Mouse (Mus musculus): Measurements from ENCODE around the gene Cdk20. TPM values are rescaled to one million over a fixed set of nuclear protein-coding genes. Genes with fewer than 3 reads are reported as not detected.
"Not testable (repeated sequence)": the region's sequence is repeated elsewhere in the genome, so short reads cannot be mapped to it uniquely, and the experiment has no call there.

Cdk20 gene
- total RNA-seq, 2 experiments from 2014 or later = 1.5 to 3.3 TPM

DNA sequence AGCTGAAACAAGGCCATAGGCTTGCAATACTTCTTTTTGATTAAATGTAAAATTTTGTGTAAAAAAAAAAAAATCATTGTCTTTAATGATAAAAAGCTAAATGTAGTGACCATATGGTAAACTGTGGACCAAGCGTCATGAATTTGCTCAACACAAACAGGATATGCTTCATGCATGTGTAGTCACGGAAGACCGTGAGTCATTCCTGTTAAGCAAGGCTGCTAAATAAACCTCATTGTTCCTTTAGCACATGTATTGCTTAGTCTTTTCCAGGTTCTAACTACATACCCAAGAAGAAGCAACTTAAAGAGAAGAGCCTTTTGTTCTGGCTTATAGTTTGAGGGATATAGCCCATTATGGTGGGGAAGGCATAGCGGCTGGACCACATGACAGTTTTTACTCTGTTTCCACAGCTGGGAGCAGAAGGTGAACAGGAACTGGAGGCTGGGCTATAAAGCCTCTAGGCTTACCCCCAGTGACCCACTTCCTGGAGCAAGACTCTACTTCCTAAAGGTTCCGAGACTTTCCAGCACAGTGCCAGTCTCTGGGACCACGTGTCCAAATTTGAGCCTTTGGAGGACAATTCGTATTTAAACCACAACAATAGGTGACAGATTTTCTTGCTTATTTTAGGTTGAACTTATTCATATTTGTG is 10.0 kb upstream of the Cdk20 start:
- peak; percentile 98 for ATAC-seq (replicated peaks; ENCODE audit: poor library complexity, severe bottlenecking)

GRCm38 (mm10) chr13:64422607-64422957 is 9.5 kb upstream of the Cdk20 start:
- ATAC-seq (replicated peaks; ENCODE audit: poor library complexity, severe bottlenecking) = no peak

DNA sequence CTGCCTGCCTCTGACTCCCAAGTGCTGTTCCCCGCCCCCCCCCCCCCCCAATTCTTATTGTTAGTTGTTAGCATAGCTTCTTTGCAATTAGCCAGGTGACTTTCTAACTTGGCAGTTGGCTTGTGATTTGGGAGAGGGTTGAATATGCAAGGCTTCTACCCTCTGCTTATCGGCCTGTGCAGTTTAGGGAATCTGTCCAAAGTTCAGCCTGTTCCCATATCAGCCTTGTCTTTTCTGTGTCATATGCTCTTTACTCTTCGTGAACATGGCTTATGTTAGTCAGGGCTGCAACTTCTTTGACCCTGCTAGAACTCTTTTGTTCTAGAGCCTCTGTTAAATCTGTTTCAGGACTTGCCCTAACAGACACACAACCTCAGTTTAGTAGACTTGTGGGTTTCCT is 7.8 kb upstream of the Cdk20 start:
- ATAC-seq (replicated peaks; ENCODE audit: poor library complexity, severe bottlenecking) = no peak

DNA sequence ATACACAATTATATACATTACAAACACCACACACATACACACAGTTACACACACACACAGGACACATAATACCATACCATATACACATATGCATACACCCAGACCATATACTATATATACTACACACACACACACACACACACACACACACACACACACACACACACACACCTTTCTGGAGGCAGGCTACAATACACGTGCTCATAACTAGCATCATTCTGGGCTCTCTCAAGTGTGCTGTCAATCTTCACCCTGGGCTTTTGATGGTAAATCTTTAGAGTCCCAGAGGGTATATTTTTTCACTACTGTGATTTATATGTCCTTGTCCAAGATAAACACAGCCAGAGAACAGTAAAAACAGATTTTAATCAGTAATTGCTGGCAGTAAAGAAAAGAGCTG is 6.8 kb upstream of the Cdk20 start:
- ATAC-seq (replicated peaks; ENCODE audit: poor library complexity, severe bottlenecking) = no peak

DNA sequence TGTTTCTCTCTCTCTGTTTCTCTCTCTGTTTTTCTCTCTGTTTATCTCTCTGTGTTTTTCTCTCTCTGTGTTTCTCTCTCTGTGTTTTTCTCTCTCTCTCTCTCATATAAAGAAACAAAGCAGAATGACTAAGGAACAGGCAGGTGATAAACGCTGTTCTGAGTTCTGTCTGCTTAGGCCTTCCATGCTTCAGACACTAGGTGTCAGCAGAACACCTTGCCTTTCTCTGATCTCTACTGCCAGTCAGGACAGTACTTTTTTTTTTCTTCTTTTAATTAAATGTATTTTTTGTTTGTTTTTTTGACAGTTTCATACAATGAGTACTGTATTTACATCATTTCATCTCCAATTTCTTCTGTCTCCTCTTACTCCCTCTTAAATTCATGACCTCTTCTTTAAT is 2.8 kb upstream of the Cdk20 start:
- no peak for ATAC-seq (replicated peaks; ENCODE audit: poor library complexity, severe bottlenecking)

DNA sequence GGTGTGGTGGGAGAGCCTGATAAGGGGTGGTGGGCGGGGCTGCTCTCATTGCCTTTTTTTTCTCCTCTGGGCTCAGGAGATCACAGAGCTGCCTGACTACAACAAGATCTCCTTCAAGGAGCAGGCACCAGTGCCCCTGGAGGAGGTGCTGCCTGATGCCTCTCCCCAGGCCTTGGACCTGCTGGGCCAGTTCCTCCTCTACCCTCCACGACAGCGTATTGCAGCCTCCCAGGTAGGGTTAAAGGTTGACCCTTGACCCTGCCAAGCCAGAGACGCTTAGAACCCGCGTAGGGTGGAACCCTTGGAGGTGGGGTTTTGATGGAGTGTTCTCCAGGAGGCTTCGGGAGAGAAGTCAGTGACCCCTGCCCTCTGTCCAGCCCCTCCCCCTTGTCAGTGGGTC is 5.7 kb downstream of the Cdk20 start:
- no peak for ATAC-seq (replicated peaks; ENCODE audit: poor library complexity, severe bottlenecking)

GRCm38 (mm10) chr13:64438863-64439452 is 6.8 kb downstream of the Cdk20 start:
- peak; percentile 95 for ATAC-seq (replicated peaks; ENCODE audit: poor library complexity, severe bottlenecking)

DNA sequence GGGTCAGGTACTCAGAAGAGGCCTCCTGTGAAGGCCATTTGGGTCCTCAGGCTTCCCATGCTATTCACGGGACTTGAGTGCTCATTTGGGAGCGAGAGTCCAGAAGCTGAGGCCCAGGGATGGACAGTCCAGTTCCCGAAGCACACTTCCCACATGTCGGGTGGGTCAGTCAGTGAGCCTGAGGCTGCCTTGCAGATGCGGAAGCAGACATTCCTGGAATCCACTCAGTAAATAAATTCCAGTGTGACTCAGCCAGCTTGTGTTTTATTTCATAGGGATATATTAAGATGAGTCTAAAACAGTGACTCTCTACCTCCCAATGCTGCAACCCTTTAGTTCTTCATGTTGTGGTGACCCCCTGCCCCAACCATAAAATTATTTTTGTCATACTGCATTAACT is 7.4 kb downstream of the Cdk20 start:
- no peak for ATAC-seq (replicated peaks; ENCODE audit: poor library complexity, severe bottlenecking)

GRCm38 (mm10) chr13:64440592-64440991 is 8.5 kb downstream of the Cdk20 start:
- ATAC-seq (replicated peaks; ENCODE audit: poor library complexity, severe bottlenecking) = no peak

DNA sequence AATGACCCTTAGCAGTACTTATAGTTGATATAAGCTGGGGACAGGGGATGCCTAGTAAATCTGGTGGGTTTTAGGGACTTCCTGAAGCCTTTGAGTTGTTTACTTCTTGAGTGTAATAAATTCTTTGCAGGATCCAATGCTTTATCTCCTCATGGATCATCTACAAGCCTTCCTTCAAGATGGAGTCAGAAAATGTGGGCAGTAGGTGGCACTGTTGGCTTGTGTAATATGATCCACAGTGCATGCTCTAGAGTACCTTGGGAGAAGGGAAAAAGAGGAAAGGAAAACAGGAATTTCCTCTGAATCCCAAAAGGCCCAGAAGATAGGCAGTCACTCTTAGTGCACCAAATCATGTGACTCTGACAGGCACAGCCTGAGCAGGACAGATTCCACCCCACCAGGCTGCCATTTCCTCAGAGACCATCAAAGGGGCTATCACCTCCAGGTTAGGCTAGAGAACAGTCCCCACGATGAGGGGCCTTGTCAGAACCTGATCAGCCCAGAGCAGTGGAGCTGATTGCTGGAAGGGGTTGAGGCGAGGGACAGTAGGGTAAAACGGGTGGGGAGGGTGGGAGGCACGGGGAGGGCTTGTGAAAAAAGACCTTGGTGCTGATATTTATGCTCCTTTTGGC is 11.3 kb downstream of the Cdk20 start:
- 0 out of 2 replicates have a peak, but pooled peaks have one; percentile 34 for ATAC-seq (replicated peaks; ENCODE audit: poor library complexity, severe bottlenecking)

DNA sequence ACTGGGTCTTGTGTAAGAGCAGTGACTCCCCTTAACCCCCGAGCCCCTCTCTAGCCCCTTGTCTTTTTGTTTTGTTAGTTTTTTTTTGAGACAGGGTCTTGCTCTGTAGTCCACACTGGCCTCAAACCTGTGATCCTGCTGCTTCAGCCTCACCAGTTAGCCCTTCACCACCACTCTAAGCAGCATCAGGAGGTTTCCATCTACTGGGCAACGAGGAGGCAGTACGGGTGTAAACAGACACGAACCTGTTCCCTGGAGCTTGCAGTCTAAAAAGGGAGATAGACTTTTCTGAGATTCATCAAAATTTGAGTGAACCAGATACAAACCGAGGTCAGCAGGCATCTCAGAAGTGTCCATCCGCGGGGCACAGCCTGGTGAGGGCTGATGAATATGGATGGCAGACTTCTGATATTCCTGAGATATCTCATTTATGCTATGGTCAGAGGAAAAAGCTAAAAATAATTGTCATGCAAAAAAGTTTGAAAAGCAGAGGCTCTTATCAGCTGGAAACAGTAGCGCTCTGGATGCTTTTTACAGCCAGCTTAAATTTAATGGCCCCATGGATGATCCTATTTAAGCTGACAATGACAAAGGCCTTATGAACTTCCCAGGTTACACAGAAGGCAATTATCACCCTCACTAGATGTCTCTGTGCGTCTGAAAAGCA is 13.3 kb downstream of the Cdk20 start:
- no peak for ATAC-seq (replicated peaks; ENCODE audit: poor library complexity, severe bottlenecking)

DNA sequence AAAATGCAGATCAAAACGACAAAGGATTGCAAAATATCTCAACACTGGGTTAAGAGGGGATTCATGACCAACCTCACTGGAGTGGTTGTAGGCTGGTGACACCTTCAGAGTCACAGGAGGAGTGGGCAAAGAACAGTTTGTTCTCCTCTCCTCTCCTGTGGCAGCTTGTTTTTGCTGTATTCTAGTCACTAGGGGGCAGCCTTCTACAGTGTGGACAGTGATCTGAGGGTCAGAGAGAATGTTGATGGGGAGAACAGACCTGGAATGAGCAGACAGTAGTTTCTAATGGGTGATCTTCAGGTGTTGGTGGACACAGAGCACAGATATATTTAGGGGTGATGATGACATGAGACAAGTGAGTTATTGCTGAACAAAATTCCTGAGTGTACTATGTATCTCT is 15.8 kb downstream of the Cdk20 start:
- peak; percentile 73 for ATAC-seq (replicated peaks; ENCODE audit: poor library complexity, severe bottlenecking)

GRCm38 (mm10) chr13:64448729-64449128 is 16.6 kb downstream of the Cdk20 start:
- no peak for ATAC-seq (replicated peaks; ENCODE audit: poor library complexity, severe bottlenecking)

GRCm38 (mm10) chr13:64450001-64450794 is 18.1 kb downstream of the Cdk20 start:
- no peak for ATAC-seq (replicated peaks; ENCODE audit: poor library complexity, severe bottlenecking)

- ATAC-seq (replicated peaks; ENCODE audit: poor library complexity, severe bottlenecking) = not testable (repeated sequence)
Observed at GRCm38 (mm10) chr13:64457225-64457978, 25.3 kb downstream of the Cdk20 start.

DNA sequence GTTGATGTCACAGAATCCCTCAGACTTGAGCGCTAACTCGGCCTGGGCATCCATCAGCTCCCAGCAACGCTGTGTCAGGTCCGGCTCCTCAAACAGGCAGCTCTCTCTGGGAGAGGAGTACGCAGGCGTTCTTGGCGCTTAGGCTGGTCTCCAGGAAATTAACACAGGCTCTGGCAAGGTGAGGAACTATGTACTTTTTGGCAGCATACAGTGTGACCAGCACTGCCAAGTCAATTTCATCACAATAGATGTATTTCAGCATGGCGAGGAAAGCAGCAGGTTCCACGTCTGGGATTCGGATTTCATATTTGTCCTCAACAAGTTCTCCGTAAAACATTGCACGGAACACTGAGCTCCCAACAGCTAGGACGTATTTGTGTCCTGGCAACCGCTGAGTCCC is 26.1 kb downstream of the Cdk20 start:
- ATAC-seq (replicated peaks; ENCODE audit: poor library complexity, severe bottlenecking) = no peak

- no peak for ATAC-seq (replicated peaks; ENCODE audit: poor library complexity, severe bottlenecking)
Observed at GRCm38 (mm10) chr13:64462581-64462980, 30.5 kb downstream of the Cdk20 start.

GRCm38 (mm10) chr13:64465166-64465565 is 33.1 kb downstream of the Cdk20 start:
- no peak for ATAC-seq (replicated peaks; ENCODE audit: poor library complexity, severe bottlenecking)

GRCm38 (mm10) chr13:64467886-64468285 is 35.8 kb downstream of the Cdk20 start:
- ATAC-seq (replicated peaks; ENCODE audit: poor library complexity, severe bottlenecking) = no peak

DNA sequence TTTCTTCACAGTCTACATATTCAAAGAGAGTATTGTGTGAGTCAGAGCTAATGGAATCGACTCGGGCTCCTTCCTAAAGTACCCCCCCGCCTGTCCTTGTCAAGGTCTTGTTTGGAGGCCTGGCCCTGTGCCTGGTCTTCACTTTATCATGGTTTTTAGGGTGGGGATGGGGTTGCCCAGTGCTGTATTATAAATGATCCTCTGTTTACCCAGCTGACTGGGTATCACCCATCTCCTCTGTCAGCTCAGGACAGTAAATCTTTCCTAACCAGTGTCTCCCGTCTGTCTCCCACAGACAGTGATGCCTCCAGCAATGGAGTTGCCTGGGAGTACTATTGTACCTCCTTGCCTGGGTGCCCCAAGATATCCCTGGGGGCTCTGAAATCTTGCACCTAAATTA is 45.9 kb downstream of the Cdk20 start:
- no peak for ATAC-seq (replicated peaks; ENCODE audit: poor library complexity, severe bottlenecking)
